Mouse (Mus musculus): ENCODE results near the gene Nos1ap. TPM values are rescaled to one million over a fixed set of nuclear protein-coding genes. Genes with fewer than 3 reads are reported as not detected.

Nos1ap gene
- polyA plus RNA-seq, 1 experiment from 2014 or later, result 8.0 TPM

DNA sequence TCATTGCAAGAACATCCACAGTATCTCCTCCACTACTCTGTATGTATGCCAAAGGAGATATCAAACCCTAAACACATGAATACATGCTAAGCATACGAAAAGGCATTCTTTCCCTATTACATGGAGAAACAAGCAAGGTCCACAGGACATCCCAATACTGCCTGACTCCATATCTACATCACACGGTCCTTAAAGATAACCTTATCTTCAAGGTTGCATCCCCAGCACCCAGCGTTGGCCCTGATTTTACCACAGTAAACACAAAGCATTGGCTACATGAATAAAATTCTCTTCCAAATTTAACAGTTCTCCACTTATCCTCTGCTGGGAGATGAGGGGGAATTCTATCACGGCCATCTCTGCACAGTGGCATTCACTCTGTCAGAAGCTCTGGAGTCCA lies 22.7 kb downstream of the Nos1ap start:
- ATAC-seq, result no peak

DNA sequence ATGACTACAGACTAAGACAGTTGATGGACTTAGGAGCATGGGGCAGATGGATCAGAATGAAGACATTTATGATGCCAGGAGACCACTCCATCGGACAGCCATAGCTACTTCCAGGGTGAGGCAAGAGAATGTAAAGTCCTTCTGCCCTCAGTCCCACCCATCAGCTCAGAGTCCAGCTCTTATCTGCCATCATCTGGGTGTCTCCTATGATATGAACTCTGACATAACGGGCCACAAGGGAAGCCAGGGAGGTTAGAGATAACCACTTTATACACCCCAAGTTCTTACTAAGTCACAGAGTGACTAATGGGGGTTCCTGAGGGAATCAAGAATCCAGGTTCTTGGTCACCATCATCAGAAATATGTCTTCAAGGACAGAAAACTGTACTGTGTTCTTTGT lies 23.1 kb downstream of the Nos1ap start:
- Histone ChIP-seq H3K36me3 (ENCODE audit: insufficient read depth, low read length) (no peaks in the 10 kb centered on the region), H3K9me3 (ENCODE audit: low read length) (no peaks in the 10 kb centered on the region), H3K9ac (replicated peaks; ENCODE audit: low read depth) (no peak overlapping the region), H3K27ac (ENCODE audit: low read length) (no peak overlapping the region), H3K27me3 (replicated peaks; ENCODE audit: insufficient read depth, low read length) (no peaks in the 10 kb centered on the region), H3K4me2 (replicated peaks; ENCODE audit: low read depth, low read length) (no peak overlapping the region), H3K4me1 (ENCODE audit: insufficient read depth, low read depth, low read length) (peaks cover 6% of the 10 kb centered on the region; the same call in 1 of the 2 replicates), H3K4me3 (ENCODE audit: low read depth, low read length) (no peak overlapping the region)
- 96% methylated on average over 2 of the region's 2 CpGs for WGBS
- ATAC-seq (no peak), DNase-seq (ENCODE audit: low spot score) (no peak)
- TF ChIP-seq CTCF (IDR thresholded peaks at IDR 0.05), result no peak
- TF ChIP-seq EP300 (IDR thresholded peaks at IDR 0.05), result no peak

More for the DNA sequence above, 22.7 kb downstream of the Nos1ap start:
- Histone ChIP-seq H3K4me2 (replicated peaks; ENCODE audit: low read depth, low read length) (no peak overlapping the region), H3K9ac (replicated peaks; ENCODE audit: low read depth) (no peak overlapping the region), H3K36me3 (ENCODE audit: insufficient read depth, low read length) (no peaks in the 10 kb centered on the region), H3K4me3 (ENCODE audit: low read depth, low read length) (no peak overlapping the region), H3K4me1 (ENCODE audit: insufficient read depth, low read depth, low read length) (peaks cover 5% of the 10 kb centered on the region; the same call in 1 of the 2 replicates), H3K9me3 (ENCODE audit: low read length) (no peaks in the 10 kb centered on the region), H3K27me3 (replicated peaks; ENCODE audit: insufficient read depth, low read length) (no peaks in the 10 kb centered on the region), H3K27ac (ENCODE audit: low read length) (no peak overlapping the region)
- 86% methylated on average over 4 of the region's 4 CpGs for WGBS
- TF ChIP-seq EP300 (IDR thresholded peaks at IDR 0.05), result no peak
- no peak for TF ChIP-seq CTCF (IDR thresholded peaks at IDR 0.05)
- DNase-seq (ENCODE audit: low spot score), result no peak

- peaks cover 6% of the 10 kb centered on the region; the same call in 1 of the 2 replicates for H3K4me1 ChIP-seq (ENCODE audit: insufficient read depth, low read depth, low read length)
- no peaks in the 10 kb centered on the region for H3K27me3 ChIP-seq (replicated peaks; ENCODE audit: insufficient read depth, low read length)
- H3K9me3 ChIP-seq (ENCODE audit: low read length), result no peaks in the 10 kb centered on the region
- no peak overlapping the region for H3K4me3 ChIP-seq (ENCODE audit: low read depth, low read length)
- H3K9ac ChIP-seq (replicated peaks; ENCODE audit: low read depth), result no peak overlapping the region
- ATAC-seq (no peak), DNase-seq (ENCODE audit: low spot score) (no peak)
- no peak overlapping the region for H3K4me2 ChIP-seq (replicated peaks; ENCODE audit: low read depth, low read length)
- WGBS, result 87% methylated on average over 3 of the region's 3 CpGs
- TF ChIP-seq CTCF (IDR thresholded peaks at IDR 0.05), result no peak
- no peak for TF ChIP-seq EP300 (IDR thresholded peaks at IDR 0.05)
- no peak overlapping the region for H3K27ac ChIP-seq (ENCODE audit: low read length)
- no peaks in the 10 kb centered on the region for H3K36me3 ChIP-seq (ENCODE audit: insufficient read depth, low read length)
Observed at GRCm38 (mm10) chr1:170564926-170565325, 24.7 kb downstream of the Nos1ap start.

GRCm38 (mm10) chr1:170562431-170562830 lies 27.2 kb downstream of the Nos1ap start:
- 57% methylated on average over 1 of the region's 1 CpGs for WGBS
- TF ChIP-seq EP300 (IDR thresholded peaks at IDR 0.05), result no peak
- TF ChIP-seq CTCF (IDR thresholded peaks at IDR 0.05), result no peak
- no peak overlapping the region for H3K27ac ChIP-seq (ENCODE audit: low read length)
- H3K9me3 ChIP-seq (ENCODE audit: low read length), result no peaks in the 10 kb centered on the region
- DNase-seq (ENCODE audit: low spot score), result no peak
- no peak overlapping the region for H3K4me2 ChIP-seq (replicated peaks; ENCODE audit: low read depth, low read length)
- no peak overlapping the region for H3K4me3 ChIP-seq (ENCODE audit: low read depth, low read length)
- H3K9ac ChIP-seq (replicated peaks; ENCODE audit: low read depth), result no peak overlapping the region
- no peaks in the 10 kb centered on the region for H3K36me3 ChIP-seq (ENCODE audit: insufficient read depth, low read length)
- peaks cover 6% of the 10 kb centered on the region; the same call in 1 of the 2 replicates for H3K4me1 ChIP-seq (ENCODE audit: insufficient read depth, low read depth, low read length)
- H3K27me3 ChIP-seq (replicated peaks; ENCODE audit: insufficient read depth, low read length), result no peaks in the 10 kb centered on the region
- ATAC-seq, result peak; percentile 65

DNA sequence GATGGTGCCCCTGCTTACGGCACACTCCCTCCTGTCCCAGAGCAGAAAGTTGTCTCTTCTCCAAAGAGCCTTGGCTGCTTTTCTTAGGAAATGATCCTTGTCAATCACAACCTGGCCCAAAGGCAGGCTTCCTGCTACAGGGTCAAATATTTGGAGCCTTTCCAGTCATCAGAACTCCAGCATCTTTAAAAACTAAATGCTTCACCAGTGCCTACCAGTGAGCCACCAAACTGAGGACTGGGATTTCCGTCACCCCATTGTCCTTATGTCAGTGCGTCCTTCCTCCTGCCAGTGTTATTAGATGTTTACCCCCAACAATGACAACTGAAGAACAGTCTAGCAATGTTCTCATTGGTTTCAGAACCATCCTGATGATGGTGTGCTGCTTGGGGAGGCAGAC lies 28.9 kb downstream of the Nos1ap start:
- no peaks in the 10 kb centered on the region for H3K27me3 ChIP-seq (replicated peaks; ENCODE audit: insufficient read depth, low read length)
- H3K27ac ChIP-seq (ENCODE audit: low read length), result 0 out of 2 replicates have a peak overlapping the region, but pooled peaks have one; percentile 15
- H3K4me3 ChIP-seq (ENCODE audit: low read depth, low read length), result no peak overlapping the region
- DNase-seq (ENCODE audit: low spot score) (peak; percentile 31), ATAC-seq (peak; percentile 65)
- H3K36me3 ChIP-seq (ENCODE audit: insufficient read depth, low read length), result no peaks in the 10 kb centered on the region
- no peaks in the 10 kb centered on the region for H3K9me3 ChIP-seq (ENCODE audit: low read length)
- 66% methylated on average over 3 of the region's 3 CpGs for WGBS
- no peak; the same call in 1 of the 2 replicates for TF ChIP-seq EP300 (IDR thresholded peaks at IDR 0.05)
- TF ChIP-seq CTCF (IDR thresholded peaks at IDR 0.05), result no peak
- peaks cover 6% of the 10 kb centered on the region; the same call in 1 of the 2 replicates for H3K4me1 ChIP-seq (ENCODE audit: insufficient read depth, low read depth, low read length)
- no peak overlapping the region for H3K9ac ChIP-seq (replicated peaks; ENCODE audit: low read depth)
- no peak overlapping the region for H3K4me2 ChIP-seq (replicated peaks; ENCODE audit: low read depth, low read length)

DNA sequence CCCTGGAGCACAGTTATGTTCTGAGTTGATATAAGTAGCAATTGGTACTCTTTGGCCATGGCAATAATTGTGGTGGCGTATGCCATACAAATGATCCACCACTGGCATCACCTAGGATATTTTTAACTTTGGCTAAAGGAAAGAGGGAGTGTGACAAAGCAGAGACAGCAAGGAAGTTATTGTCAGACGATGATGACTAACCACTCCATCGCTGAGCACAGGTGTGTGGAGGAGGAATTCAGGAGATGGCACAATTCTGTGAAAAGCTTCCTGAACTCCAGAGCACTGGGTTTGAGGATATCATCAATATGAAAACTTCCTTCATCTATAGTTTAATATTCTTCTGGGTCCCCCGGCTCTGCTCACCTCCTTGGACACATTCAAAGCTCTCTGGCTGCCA lies 31.7 kb downstream of the Nos1ap start:
- Histone ChIP-seq H3K27me3 (replicated peaks; ENCODE audit: insufficient read depth, low read length) (no peaks in the 10 kb centered on the region), H3K4me2 (replicated peaks; ENCODE audit: low read depth, low read length) (no peak overlapping the region), H3K4me3 (ENCODE audit: low read depth, low read length) (no peak overlapping the region), H3K9me3 (ENCODE audit: low read length) (no peaks in the 10 kb centered on the region), H3K9ac (replicated peaks; ENCODE audit: low read depth) (no peak overlapping the region), H3K27ac (ENCODE audit: low read length) (no peak overlapping the region), H3K36me3 (ENCODE audit: insufficient read depth, low read length) (no peaks in the 10 kb centered on the region), H3K4me1 (ENCODE audit: insufficient read depth, low read depth, low read length) (peaks cover 10% of the 10 kb centered on the region; the same call in 1 of the 2 replicates)
- no peak for DNase-seq (ENCODE audit: low spot score)
- TF ChIP-seq CTCF (IDR thresholded peaks at IDR 0.05), result no peak
- no peak for TF ChIP-seq EP300 (IDR thresholded peaks at IDR 0.05)
- no peak for ATAC-seq
- 91% methylated on average over 4 of the region's 4 CpGs for WGBS

- Histone ChIP-seq H3K27ac (ENCODE audit: low read length) (no peak overlapping the region), H3K9me3 (ENCODE audit: low read length) (no peaks in the 10 kb centered on the region), H3K4me1 (ENCODE audit: insufficient read depth, low read depth, low read length) (peaks cover 4% of the 10 kb centered on the region; the same call in 1 of the 2 replicates), H3K4me3 (ENCODE audit: low read depth, low read length) (no peak overlapping the region), H3K36me3 (ENCODE audit: insufficient read depth, low read length) (no peaks in the 10 kb centered on the region), H3K4me2 (replicated peaks; ENCODE audit: low read depth, low read length) (no peak overlapping the region), H3K9ac (replicated peaks; ENCODE audit: low read depth) (no peak overlapping the region), H3K27me3 (replicated peaks; ENCODE audit: insufficient read depth, low read length) (no peaks in the 10 kb centered on the region)
- WGBS, result 79% methylated on average over 6 of the region's 6 CpGs
- no peak for DNase-seq (ENCODE audit: low spot score)
- TF ChIP-seq EP300 (IDR thresholded peaks at IDR 0.05), result no peak
- TF ChIP-seq CTCF (IDR thresholded peaks at IDR 0.05), result no peak
- ATAC-seq, result no peak
Observed at GRCm38 (mm10) chr1:170556696-170557095, 33.0 kb downstream of the Nos1ap start.

All from lung, postnatal 0 days (tissue).